Mouse (Mus musculus) megakaryocyte, embryonic 14.5 days (primary cell): Measurements from ENCODE around the gene Adam12.

Source experiments
- FLI1 ChIP-seq: IDR thresholded peaks from 2 replicates; pipeline ENCODE4 v1.6.1; 2012; ENCODE audit warnings: low read length, inconsistent platforms, mixed read lengths
- GATA1 ChIP-seq: IDR thresholded peaks from 3 replicates; pipeline ENCODE4 v1.6.1; 2012; ENCODE audit warnings: mixed read lengths, low read length, inconsistent platforms, borderline replicate concordance

- no peak for TF ChIP-seq GATA1
- TF ChIP-seq FLI1: no peak
Measured at GRCm38 (mm10) chr7:133850735-133851134, 381.2 kb downstream of the Adam12 start.
